Mouse (Mus musculus): ENCODE data around the gene Ube2i. TPM values are rescaled to one million over a fixed set of nuclear protein-coding genes. Genes with fewer than 3 reads are reported as not detected.

Gene Ube2i
- total RNA-seq, 2 experiments from 2014 or later = 166 to 173 TPM

DNA sequence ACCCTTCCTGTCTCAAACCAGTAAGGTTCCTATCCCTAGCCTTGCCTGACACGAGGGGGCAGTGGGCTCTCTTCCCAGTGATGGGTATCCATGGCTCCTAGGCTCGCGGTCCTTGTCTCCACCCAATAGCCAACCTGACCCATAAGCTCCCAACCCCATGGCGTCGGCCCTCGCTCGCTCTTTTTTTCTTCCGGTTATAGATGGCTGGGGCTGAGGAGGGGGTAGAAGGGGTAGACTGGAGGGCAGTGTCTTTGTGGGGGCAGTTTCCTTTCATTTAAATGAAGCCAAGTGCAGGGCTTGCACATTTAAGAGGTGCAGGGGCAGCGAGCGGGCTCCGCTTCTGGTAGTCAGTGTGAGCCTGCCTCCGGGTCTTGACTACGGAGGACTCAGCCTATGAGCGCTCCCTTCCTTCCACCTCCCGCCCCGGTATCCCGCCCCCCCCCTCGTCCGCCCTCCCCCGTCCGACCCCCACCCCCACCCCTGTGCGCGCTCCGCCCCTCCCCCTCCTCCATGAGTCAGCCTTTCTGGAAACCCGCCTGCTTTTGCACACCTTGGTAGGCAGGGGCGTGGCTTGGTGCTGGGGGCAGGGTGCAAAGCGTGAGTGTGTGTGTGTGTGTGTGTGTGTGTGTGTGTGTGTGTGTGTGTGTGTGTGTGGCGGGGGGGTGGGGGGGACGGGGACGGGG is 52.5 kb downstream of the Ube2i start:
- peak; percentile 37 to 59 for DNase-seq
- intact Hi-C loops (cut with DNase I) = no loop called here

GRCm38 (mm10) chr17:25220746-25221145 is 53.7 kb downstream of the Ube2i start:
- DNase-seq = no peak
- intact Hi-C loops (cut with DNase I) = no loop called here

GRCm38 (mm10) chr17:25219492-25220295 is 54.7 kb downstream of the Ube2i start:
- no peak for DNase-seq
- intact Hi-C loops (cut with DNase I) = no loop called here

DNA sequence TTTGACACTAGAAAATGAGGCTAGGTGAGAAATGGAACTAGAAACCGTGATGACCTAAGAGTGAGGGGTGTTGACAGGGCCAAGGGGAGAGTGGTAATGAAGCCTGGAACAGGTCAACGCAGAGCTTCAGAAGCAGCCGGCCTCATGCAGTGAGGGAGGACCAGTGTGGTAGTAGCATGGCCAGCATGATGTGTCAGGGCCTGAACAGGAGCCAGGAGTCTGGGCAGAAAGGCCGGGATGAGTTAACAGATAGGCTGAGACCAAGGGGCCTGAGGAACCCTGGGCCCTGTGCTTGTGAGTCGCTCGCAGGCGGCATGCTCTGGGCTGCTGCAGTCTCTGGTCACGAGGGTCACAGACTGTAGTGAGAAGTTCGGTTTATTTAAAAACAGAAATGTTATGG is 55.5 kb downstream of the Ube2i start:
- intact Hi-C loops (cut with DNase I) = no loop called here

DNA sequence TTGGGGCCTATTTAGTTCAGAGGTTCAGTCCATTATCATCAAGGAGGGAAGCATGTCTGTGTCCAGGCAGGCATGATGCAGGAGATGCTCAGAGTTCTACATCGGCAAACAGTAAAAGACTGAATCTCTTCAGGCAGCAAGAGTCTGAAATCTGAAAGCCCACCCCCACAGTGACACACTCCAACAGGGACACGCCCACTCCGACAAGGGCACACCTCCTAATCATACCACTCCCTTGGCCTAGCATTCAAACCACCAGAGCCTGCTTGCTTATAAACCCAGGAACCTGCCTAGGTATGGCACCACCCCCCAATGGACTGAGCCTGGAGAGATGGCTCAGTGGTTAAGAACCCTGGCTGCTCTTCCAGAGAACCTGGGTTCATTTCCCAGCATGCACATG is 59.0 kb downstream of the Ube2i start:
- intact Hi-C loops (cut with DNase I) = no loop called here

More for the DNA sequence above, 55.5 kb downstream of the Ube2i start:
- no peak for DNase-seq

More for the DNA sequence above, 59.0 kb downstream of the Ube2i start:
- DNase-seq = no peak

Small RNAs within 50 kb of the gene (microRNA-seq; reads per million reads assigned to microRNA genes)
- gene Mir3547 = 0 to 1.0 reads per million in 2 experiments

Other genes starting within 250 kb of the Ube2i start
- 10 to 100 TPM; 42.1 to 42.2 TPM for gene Tmem204, start 191.0 kb downstream of the Ube2i start, total RNA-seq (2021)
- gene Telo2, start 158.7 kb downstream of the Ube2i start, total RNA-seq (2021) = 10 to 100 TPM; 15.2 to 16.8 TPM
- gene Ptx4, start 153.9 kb downstream of the Ube2i start, total RNA-seq (2021) = 1 to 10 TPM; 1.9 to 4.6 TPM
- 10 to 100 TPM; 27.7 to 28.8 TPM for gene Clcn7, start 141.2 kb downstream of the Ube2i start, total RNA-seq (2021)
- gene Ccdc154, start 112.2 kb downstream of the Ube2i start, total RNA-seq (2021) = under 1 TPM in 1 of 2 experiments, not detected in 1; 0.10 TPM
- not detected for gene Gm38655, start 99.2 kb downstream of the Ube2i start, total RNA-seq (2021)
- 10 to 100 TPM; 18.4 to 18.8 TPM for gene BC003965, start 90.1 kb downstream of the Ube2i start, total RNA-seq (2021)
- gene Unkl, start 86.2 kb downstream of the Ube2i start, total RNA-seq (2021) = 10 to 100 TPM in 1 of 2 experiments, 1 to 10 TPM in 1; 10.0 to 10.1 TPM
- 10 to 100 TPM; 11.3 to 13.9 TPM for gene Gnptg, start 34.5 kb downstream of the Ube2i start, total RNA-seq (2021)
- gene Tsr3, start 34.5 kb downstream of the Ube2i start, total RNA-seq (2021) = 10 to 100 TPM; 12.7 to 13.8 TPM
- gene Baiap3, start 18.3 kb downstream of the Ube2i start, total RNA-seq (2021) = under 1 TPM; 0.27 to 0.34 TPM
- 1 to 10 TPM; 1.3 to 2.1 TPM for gene Prss34, start 23.8 kb upstream of the Ube2i start, total RNA-seq (2021)
- not detected for gene Prss28, start 34.0 kb upstream of the Ube2i start, total RNA-seq (2021)
- not detected for gene Prss29, start 44.0 kb upstream of the Ube2i start, total RNA-seq (2021)
- 1 to 10 TPM; 2.3 to 2.4 TPM for gene Tpsab1, start 70.9 kb upstream of the Ube2i start, total RNA-seq (2021)
- gene Tpsb2, start 91.7 kb upstream of the Ube2i start, total RNA-seq (2021) = 1 to 10 TPM; 6.0 to 6.7 TPM
- not detected for gene Tpsg1, start 94.7 kb upstream of the Ube2i start, total RNA-seq (2021)
- 1 to 10 TPM; 7.9 to 8.4 TPM for gene Cacna1h, start 159.2 kb upstream of the Ube2i start, total RNA-seq (2021)
- not detected for gene Tekt4, start 180.0 kb upstream of the Ube2i start, total RNA-seq (2021)
- gene Sstr5, start 222.7 kb upstream of the Ube2i start, total RNA-seq (2021) = not detected